Mouse (Mus musculus): Measurements from ENCODE around the gene Timm17a. TPM values are rescaled to one million over a fixed set of nuclear protein-coding genes. Genes with fewer than 3 reads are reported as not detected.
A peak's percentile ranks its signal among the peaks of the same experiment; 100 is the strongest.

Gene Timm17a
- total RNA-seq, 1 experiment from 2014 or later = 256 TPM

DNA sequence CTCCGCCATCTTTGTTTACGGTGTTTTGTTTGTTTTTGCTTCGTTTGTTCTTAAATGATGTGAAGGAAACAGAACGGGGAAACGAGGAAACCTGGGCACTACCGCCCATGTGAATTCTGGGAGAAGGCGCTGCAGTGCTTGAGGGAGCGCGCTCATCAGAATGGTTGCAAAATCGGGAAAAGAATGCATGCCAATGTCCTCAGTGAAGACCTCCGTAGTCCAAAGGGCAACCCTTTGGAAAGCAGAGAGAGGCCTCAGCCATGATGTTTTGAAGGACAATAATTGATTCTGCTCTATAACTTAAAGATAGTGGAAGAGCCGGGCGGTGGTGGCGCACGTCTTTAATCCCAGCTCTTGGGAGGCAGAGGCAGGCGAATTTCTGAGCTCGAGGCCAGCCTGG lies 31.7 kb downstream of the Timm17a start:
- no peak for DNase-seq

DNA sequence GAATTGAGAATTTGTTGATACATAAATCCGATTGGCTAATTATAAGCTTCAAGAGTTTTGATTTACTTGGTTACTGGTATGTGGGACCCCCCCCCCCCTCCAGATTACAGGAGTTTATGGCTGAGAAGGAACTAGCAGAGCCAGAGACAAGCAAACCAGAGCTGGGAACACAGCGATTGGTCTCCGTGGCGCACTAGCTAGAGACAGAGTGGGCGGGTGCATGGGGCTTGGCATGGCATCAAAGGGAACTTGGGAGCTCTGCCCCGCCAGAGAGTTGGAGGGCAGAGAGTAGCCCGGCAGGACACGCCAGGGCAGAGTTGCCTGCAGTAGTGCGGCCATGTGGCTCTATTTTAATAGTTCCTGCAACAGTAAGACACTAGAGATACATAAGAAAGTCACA lies 32.9 kb downstream of the Timm17a start:
- peak; percentile 94 for DNase-seq

DNA sequence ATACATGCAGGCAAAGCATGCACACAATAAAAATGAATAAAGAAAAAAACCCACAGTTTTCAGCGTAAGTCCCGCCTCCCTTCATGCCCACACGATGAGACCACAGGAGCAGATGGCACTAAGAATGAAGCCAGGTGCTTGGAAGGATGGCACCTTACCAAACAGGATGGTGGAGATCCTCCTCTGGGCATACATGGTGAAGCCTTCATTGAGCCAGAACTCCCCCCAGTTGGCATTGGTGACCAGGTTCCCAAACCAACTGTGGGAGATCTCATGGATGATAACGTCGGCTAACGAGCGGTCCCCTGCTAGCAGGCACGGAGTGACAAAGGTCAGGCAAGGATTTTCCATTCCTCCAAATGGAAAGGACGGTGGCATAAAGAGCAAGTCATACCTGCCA lies 42.2 kb downstream of the Timm17a start:
- no peak for DNase-seq

DNA sequence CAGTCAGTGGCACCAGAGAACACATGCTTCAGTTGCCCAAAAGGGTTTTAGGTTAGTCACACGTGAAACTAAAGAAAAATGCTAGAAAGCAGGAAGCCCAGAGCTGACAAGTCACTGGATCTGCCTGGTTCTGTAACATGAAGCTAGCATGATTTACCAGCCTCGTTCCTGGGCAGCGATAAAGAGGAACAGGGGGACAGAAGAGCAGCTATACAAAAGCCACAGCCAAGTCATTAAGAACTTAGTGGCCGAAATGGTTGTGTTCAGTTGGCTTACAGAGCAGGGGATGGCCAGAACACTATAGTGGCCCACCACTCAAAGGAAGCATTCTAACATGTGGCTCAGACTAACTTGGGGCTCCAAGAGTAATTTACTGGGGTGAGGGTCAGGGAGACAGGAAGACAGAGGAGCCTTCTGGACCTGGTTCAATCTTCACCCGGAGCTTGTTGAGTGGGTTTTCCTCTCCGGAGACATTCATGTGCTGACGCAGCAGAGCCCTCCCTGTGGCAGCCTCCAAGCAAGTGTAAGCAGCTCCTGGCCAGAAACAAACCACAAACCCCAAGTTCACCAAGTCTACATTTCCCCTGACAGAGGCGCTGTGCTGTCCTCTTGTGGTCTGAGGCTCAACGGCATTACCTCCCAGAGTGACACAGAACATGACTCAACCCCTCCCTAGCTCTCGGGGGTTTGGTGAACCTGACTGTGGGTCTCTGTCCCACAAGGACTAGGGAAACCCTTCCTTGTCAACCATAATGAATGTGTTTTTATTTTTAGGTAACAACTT lies 45.7 kb downstream of the Timm17a start:
- no peak for DNase-seq

DNA sequence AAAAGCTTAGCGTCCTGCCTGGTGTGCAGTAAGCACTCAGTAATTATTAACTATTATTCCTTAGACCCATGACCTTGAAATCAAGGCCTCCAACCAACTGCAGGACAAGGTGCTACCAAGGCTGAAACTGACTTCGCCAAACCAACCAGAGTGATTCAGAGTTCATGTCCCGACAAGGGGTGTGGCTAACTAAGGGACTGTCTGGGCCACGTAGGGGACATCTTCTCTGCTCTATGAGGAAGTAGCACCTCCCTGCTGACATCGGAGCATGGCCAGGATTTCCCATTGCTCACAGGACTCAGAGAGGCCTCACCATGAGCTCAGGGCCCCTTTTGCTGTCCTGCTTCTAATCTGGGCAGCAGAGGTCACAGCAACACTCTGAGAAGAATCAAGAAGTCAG lies 47.7 kb downstream of the Timm17a start:
- DNase-seq = peak; percentile 57

DNA sequence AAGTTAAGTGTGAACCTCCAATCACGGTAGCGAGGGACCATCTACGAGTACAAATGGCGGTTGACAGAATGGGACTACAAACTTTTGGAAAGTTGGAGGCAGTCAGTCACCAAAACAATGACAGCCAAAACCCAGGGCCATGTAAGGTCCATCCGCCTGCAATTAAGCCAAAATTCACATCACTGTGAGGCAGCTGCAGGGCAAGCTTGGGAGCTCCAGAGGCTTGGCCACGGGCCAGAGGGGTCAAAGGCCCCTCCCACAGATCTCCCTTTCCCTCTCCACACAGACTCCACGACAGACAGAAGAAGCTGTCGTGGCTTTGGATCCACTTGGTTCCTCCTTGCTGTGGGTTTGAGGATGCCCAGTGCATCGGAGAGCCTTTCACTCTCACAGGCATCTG lies 50.3 kb downstream of the Timm17a start:
- DNase-seq = no peak

DNA sequence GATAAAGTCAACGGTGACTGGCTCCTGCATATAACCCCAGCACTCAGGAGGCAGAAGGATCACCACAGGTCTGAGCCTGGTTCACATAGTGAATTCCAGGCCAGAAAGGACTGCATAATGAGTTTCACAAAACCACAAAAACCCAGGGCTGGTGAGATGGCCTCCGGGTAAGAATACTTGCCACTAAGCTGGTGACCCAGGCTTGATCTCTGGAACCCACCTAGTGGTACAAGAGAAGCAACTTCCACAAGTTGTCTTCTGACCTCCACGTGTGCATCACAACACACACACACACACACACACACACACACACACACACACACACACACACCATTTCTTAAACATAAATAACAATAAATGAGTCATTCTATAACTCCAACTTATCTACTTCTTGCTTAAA lies 51.2 kb downstream of the Timm17a start:
- no peak for DNase-seq

DNA sequence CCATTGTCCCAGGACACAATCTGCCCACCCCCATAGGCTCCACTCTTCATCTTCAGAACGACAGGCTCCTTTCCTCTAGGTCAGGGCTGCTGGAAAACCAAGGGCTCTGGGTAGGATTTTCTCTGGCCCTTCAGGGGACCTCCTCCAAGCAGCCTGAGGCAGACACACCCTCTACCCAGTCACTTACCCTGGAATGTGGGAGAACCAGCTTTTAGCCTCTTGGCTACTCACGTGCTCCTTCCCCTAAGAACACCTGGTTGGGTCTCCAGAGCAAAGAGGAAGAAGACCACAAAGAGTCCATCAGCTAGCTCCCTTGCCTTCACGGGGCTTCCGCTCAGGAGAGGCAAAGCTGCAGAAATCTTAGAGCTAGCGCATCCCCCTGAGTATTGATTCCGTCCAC lies 52.6 kb downstream of the Timm17a start:
- DNase-seq = no peak

DNA sequence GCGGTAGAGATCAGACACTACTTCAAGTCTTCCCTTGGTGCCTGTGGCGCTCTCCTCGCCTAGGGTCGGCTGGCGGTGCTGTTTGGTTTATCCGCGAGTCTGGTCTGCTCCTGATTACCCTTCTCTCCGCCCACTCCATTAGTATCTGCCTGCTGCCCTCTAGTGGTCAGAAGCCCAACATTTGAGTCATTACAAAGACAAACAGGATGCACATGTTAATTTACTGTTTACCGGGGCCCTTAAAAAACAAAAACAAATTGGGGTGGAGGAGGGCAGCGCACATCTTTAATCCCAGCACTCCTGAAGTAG lies 54.5 kb downstream of the Timm17a start:
- DNase-seq = peak; percentile 88

DNA sequence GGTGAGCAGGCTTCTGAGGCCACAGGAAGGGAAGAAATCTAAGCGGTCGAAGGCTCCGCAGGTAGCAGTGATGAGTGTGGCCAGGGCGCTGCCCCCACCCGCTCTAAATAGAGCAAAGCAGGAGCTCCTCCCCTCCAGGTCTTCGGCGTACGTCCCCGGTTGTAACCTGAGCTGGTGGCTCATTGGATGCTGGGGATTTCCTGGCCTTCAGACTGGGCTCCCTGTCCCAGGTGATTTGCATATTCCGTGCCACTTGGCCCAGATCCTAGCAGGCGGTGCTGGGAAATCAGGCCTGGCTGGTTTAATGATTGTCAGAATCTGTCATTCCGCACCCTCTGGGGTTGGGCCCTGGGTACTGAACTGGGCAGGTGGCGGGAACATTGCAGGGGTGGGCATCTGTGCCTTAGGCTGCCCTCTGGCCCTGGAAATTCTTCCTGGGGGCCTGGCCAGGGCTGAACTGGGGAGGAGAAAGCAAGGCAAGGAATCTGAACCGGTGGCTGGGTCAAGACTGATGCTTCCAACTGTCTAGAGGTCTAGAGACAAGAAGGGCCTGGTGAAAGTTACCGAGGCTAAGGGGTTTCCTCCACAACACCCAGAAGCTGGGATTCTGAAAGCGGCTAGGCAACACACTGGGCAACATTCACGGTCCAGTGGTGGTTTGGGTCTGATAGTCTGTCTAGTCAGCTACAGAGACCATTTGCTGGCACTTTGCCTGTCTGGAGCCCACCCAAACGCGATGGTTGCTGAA lies 55.0 kb downstream of the Timm17a start, which contains the start of gene Elf3:
Elf3 (minus strand) TSS at position 189 of the 748 bp plus-strand sequence.
- peak; percentile 77 for DNase-seq

DNA sequence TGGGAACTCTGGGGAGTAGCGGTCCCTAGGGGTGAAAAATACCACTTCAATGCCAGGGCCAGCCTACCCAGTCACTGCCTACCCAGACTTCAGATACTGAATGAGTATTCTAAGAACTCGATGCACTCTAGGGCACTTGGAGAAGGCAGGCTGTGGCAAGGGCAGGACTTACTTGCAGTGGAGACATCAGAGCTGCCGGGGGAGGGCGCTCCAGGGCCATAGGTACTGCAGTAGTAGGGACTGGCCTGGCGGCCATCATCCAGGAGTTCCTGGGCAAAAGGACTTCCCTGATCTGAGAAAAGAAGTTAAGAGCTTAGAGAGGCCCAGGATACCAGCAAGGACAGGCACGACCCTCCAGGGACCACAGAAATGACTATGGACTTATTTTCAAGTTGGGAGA lies 57.3 kb downstream of the Timm17a start:
- DNase-seq = peak; percentile 42

DNA sequence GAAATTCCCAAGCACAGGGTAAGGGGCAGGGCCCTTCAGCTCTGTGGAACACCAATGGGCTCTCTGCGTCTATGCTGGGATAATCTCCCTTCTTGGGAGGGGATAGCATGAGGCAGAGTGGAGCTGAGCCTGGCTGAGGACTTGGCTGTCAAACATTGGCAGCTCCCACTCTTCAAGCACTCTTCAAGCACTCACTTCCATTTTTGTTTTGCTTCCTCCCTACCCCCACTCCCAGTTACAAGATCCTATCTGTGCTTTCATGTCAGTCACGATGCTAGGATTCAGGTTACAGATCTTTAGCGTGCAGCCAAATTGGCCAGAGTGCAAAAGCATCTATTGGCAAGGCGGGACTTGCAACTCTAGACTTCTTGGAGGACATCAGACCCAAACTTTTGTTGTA lies 60.7 kb downstream of the Timm17a start:
- no peak for DNase-seq

DNA sequence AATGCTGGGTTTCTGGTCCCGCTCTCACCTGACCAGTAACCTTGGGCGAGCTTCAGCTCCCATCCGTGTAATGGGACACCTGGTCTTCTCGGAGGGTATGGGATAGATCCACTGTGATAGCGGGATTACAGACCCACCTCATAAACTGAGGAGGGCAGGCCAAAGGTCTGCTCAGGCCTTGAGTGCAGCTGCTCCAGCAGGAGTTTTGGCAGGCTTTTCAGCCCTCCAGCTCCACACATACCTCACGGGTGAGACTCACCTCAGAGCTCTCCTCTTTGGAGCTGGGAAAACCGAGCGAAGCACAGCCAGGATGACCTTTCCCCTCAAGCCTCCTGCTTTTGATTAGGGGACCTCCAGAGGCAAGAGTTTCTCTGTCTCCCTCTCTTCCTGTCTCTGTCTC lies 62.2 kb downstream of the Timm17a start:
- no peak for DNase-seq

DNA sequence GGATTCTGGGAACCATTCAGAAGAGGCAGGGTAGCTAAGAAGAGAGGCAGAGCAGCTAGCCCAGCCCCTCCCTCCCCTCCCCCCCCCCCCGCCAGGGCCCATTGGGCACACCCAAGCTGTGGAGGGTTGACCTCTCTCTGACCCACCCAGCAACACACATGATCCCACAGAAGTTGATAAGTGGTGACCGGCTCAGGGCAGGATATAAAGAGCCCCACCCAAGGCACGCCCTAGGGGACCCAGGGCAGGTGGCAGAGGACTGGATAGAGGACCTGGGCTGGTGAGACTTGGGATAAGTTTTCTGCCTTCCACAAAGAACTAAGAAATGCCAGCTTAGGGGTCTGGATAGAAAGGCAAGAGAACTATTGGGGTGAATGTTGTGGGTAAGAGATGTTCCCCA lies 62.9 kb downstream of the Timm17a start:
- DNase-seq = no peak

DNA sequence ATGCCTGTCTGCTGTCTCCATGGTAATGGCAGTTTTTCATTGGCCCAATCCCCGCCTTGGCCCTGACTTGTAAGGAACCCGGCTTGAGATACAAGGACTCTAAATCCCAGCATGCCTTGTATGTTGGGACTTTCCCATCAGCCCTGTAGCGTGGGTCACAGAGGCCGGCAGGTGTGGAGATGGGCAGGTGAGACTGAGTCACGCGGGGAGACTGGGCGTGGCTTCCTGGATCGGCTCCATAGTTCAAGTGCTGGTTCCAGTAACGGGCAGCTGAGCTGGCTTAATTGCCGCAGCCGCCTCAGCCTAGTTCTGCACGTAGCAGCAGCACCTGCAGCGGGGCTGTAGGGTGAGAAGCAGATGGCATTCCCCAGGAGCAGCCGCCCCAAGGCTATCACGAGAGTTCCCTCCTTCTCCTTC lies 65.1 kb downstream of the Timm17a start:
- DNase-seq = peak; percentile 49

Other genes starting within 250 kb of the Timm17a start
- 15.1 and 22.0 TPM in 2 replicates for gene Lgr6, start 208.5 kb downstream of the Timm17a start, total RNA-seq (2021)
- 1.1 and 3.9 TPM in 2 replicates for gene Ptpn7, start 181.1 kb downstream of the Timm17a start, total RNA-seq (2021)
- 41.9 and 57.3 TPM in 2 replicates for gene Arl8a, start 167.0 kb downstream of the Timm17a start, total RNA-seq (2021)
- 1.8 and 2.4 TPM in 2 replicates for gene Gpr37l1, start 146.1 kb downstream of the Timm17a start, total RNA-seq (2021)
- gene Elf3, start 55.2 kb downstream of the Timm17a start, total RNA-seq (2021) = 0.30 TPM in 2 replicates
- 46.8 and 51.3 TPM in 2 replicates for gene Rnpep, start 29.7 kb downstream of the Timm17a start, total RNA-seq (2021)
- gene Lmod1, start 11.0 kb upstream of the Timm17a start, total RNA-seq (2021) = 1.7 and 3.7 TPM in 2 replicates
- 8.7 and 10.6 TPM in 2 replicates for gene Shisa4, start 61.5 kb upstream of the Timm17a start, total RNA-seq (2021)
- 72.6 and 73.7 TPM in 2 replicates for gene Ipo9, start 116.7 kb upstream of the Timm17a start, total RNA-seq (2021)